Mouse (Mus musculus): ENCODE results near the gene Dlk1. TPM values are rescaled to one million over a fixed set of nuclear protein-coding genes. Genes with fewer than 3 reads are reported as not detected.

Dlk1 gene
- polyA plus RNA-seq (2015; fragmentation: Nextera tagmentation; extraction: Ambion mirVana) = 457 and 482 TPM in 2 replicates

GRCm38 (mm10) chr12:109452592-109452991 lies at the start of gene Dlk1:
Gene Dlk1, plus strand, starts transcription at chr12:109452823.
- peak within 1 kb of the TSS; percentile 53 for H3K4me2 ChIP-seq (ENCODE audit: low read depth, low read length)
- WGBS (ENCODE audit: insufficient replicate concordance) = 15% methylated on average over 13 of the region's 13 CpGs
- ATAC-seq (ENCODE audit: low read depth) = no peak
- no peaks in the 10 kb centered on the region for H3K36me3 ChIP-seq (ENCODE audit: control insufficient read depth, insufficient read depth)
- H3K4me1 ChIP-seq (ENCODE audit: control insufficient read depth, low read depth, low read length) = peaks cover 11% of the 10 kb centered on the region
- peak within 1 kb of the TSS; percentile 50 for H3K27ac ChIP-seq (ENCODE audit: low read length)
- H3K9ac ChIP-seq (ENCODE audit: low read depth, low read length) = peak within 1 kb of the TSS; percentile 48; the same call in 1 of the 2 replicates
- peaks cover 46% of the 10 kb centered on the region for H3K27me3 ChIP-seq (ENCODE audit: control insufficient read depth, insufficient read depth, low read depth, low read length)
- peak within 1 kb of the TSS; percentile 53 for H3K4me3 ChIP-seq (ENCODE audit: low read depth, low read length)
- H3K9me3 ChIP-seq (replicated peaks; ENCODE audit: control insufficient read depth, low read length) = no peaks in the 10 kb centered on the region

- ATAC-seq (ENCODE audit: low read depth) = no peak
- H3K27ac ChIP-seq (ENCODE audit: low read length) = no peak overlapping the region
Observed at GRCm38 (mm10) chr12:109402943-109403342, 49.7 kb upstream of the Dlk1 start.

GRCm38 (mm10) chr12:109403752-109404151 lies 48.9 kb upstream of the Dlk1 start:
- H3K4me1 ChIP-seq (ENCODE audit: control insufficient read depth, low read depth, low read length) = peaks cover 3% of the 10 kb centered on the region; the same call in 1 of the 2 replicates
- H3K27me3 ChIP-seq (ENCODE audit: control insufficient read depth, insufficient read depth, low read depth, low read length) = no peaks in the 10 kb centered on the region
- H3K36me3 ChIP-seq (ENCODE audit: control insufficient read depth, insufficient read depth) = no peaks in the 10 kb centered on the region
- 68% methylated on average over 9 of the region's 9 CpGs for WGBS (ENCODE audit: insufficient replicate concordance)
- ATAC-seq (ENCODE audit: low read depth) = no peak
- no peak overlapping the region for H3K9ac ChIP-seq (ENCODE audit: low read depth, low read length)
- H3K4me3 ChIP-seq (ENCODE audit: low read depth, low read length) = no peak overlapping the region
- H3K9me3 ChIP-seq (replicated peaks; ENCODE audit: control insufficient read depth, low read length) = no peaks in the 10 kb centered on the region
- H3K27ac ChIP-seq (ENCODE audit: low read length) = no peak overlapping the region
- no peak overlapping the region for H3K4me2 ChIP-seq (ENCODE audit: low read depth, low read length)

More at GRCm38 (mm10) chr12:109402943-109403342, 49.7 kb upstream of the Dlk1 start:
- WGBS (ENCODE audit: insufficient replicate concordance) = 50% methylated on average over 5 of the region's 5 CpGs
- Histone ChIP-seq H3K4me3 (ENCODE audit: low read depth, low read length) (no peak overlapping the region), H3K4me2 (ENCODE audit: low read depth, low read length) (no peak overlapping the region), H3K9ac (ENCODE audit: low read depth, low read length) (no peak overlapping the region), H3K4me1 (ENCODE audit: control insufficient read depth, low read depth, low read length) (peaks cover 3% of the 10 kb centered on the region; the same call in 1 of the 2 replicates), H3K9me3 (replicated peaks; ENCODE audit: control insufficient read depth, low read length) (no peaks in the 10 kb centered on the region), H3K27me3 (ENCODE audit: control insufficient read depth, insufficient read depth, low read depth, low read length) (no peaks in the 10 kb centered on the region), H3K36me3 (ENCODE audit: control insufficient read depth, insufficient read depth) (no peaks in the 10 kb centered on the region)

GRCm38 (mm10) chr12:109406018-109406417 lies 46.6 kb upstream of the Dlk1 start:
- Histone ChIP-seq H3K9me3 (replicated peaks; ENCODE audit: control insufficient read depth, low read length) (no peaks in the 10 kb centered on the region), H3K27me3 (ENCODE audit: control insufficient read depth, insufficient read depth, low read depth, low read length) (no peaks in the 10 kb centered on the region), H3K27ac (ENCODE audit: low read length) (no peak overlapping the region), H3K4me3 (ENCODE audit: low read depth, low read length) (no peak overlapping the region), H3K36me3 (ENCODE audit: control insufficient read depth, insufficient read depth) (no peaks in the 10 kb centered on the region), H3K4me2 (ENCODE audit: low read depth, low read length) (no peak overlapping the region), H3K9ac (ENCODE audit: low read depth, low read length) (no peak overlapping the region), H3K4me1 (ENCODE audit: control insufficient read depth, low read depth, low read length) (peaks cover 3% of the 10 kb centered on the region; the same call in 1 of the 2 replicates)
- WGBS (ENCODE audit: insufficient replicate concordance) = 38% methylated on average over 3 of the region's 3 CpGs
- ATAC-seq (ENCODE audit: low read depth) = no peak

GRCm38 (mm10) chr12:109410723-109411122 lies 41.9 kb upstream of the Dlk1 start:
- no peak for ATAC-seq (ENCODE audit: low read depth)
- no peak overlapping the region for H3K27ac ChIP-seq (ENCODE audit: low read length)
- no peaks in the 10 kb centered on the region for H3K36me3 ChIP-seq (ENCODE audit: control insufficient read depth, insufficient read depth)
- no peak overlapping the region for H3K9ac ChIP-seq (ENCODE audit: low read depth, low read length)
- H3K9me3 ChIP-seq (replicated peaks; ENCODE audit: control insufficient read depth, low read length) = no peaks in the 10 kb centered on the region
- no peaks in the 10 kb centered on the region for H3K27me3 ChIP-seq (ENCODE audit: control insufficient read depth, insufficient read depth, low read depth, low read length)
- no peak overlapping the region for H3K4me3 ChIP-seq (ENCODE audit: low read depth, low read length)
- no peak overlapping the region for H3K4me2 ChIP-seq (ENCODE audit: low read depth, low read length)
- 57% methylated on average over 11 of the region's 11 CpGs for WGBS (ENCODE audit: insufficient replicate concordance)
- no peaks in the 10 kb centered on the region for H3K4me1 ChIP-seq (ENCODE audit: control insufficient read depth, low read depth, low read length)

GRCm38 (mm10) chr12:109411172-109412070 lies 41.2 kb upstream of the Dlk1 start:
- no peak overlapping the region for H3K4me3 ChIP-seq (ENCODE audit: low read depth, low read length)
- H3K9ac ChIP-seq (ENCODE audit: low read depth, low read length) = no peak overlapping the region
- ATAC-seq (ENCODE audit: low read depth) = no peak
- H3K9me3 ChIP-seq (replicated peaks; ENCODE audit: control insufficient read depth, low read length) = no peaks in the 10 kb centered on the region
- no peaks in the 10 kb centered on the region for H3K27me3 ChIP-seq (ENCODE audit: control insufficient read depth, insufficient read depth, low read depth, low read length)
- 57% methylated on average over 9 of the region's 9 CpGs for WGBS (ENCODE audit: insufficient replicate concordance)
- no peak overlapping the region; the same call in 1 of the 2 replicates for H3K27ac ChIP-seq (ENCODE audit: low read length)
- no peak overlapping the region for H3K4me2 ChIP-seq (ENCODE audit: low read depth, low read length)
- no peaks in the 10 kb centered on the region for H3K4me1 ChIP-seq (ENCODE audit: control insufficient read depth, low read depth, low read length)
- no peaks in the 10 kb centered on the region for H3K36me3 ChIP-seq (ENCODE audit: control insufficient read depth, insufficient read depth)

GRCm38 (mm10) chr12:109412071-109412440 lies 40.6 kb upstream of the Dlk1 start:
- Histone ChIP-seq H3K9me3 (replicated peaks; ENCODE audit: control insufficient read depth, low read length) (no peaks in the 10 kb centered on the region), H3K27ac (ENCODE audit: low read length) (no peak overlapping the region; the same call in 1 of the 2 replicates), H3K36me3 (ENCODE audit: control insufficient read depth, insufficient read depth) (no peaks in the 10 kb centered on the region), H3K9ac (ENCODE audit: low read depth, low read length) (no peak overlapping the region), H3K4me3 (ENCODE audit: low read depth, low read length) (no peak overlapping the region), H3K27me3 (ENCODE audit: control insufficient read depth, insufficient read depth, low read depth, low read length) (no peaks in the 10 kb centered on the region), H3K4me1 (ENCODE audit: control insufficient read depth, low read depth, low read length) (no peaks in the 10 kb centered on the region), H3K4me2 (ENCODE audit: low read depth, low read length) (no peak overlapping the region)
- no peak for ATAC-seq (ENCODE audit: low read depth)
- WGBS (ENCODE audit: insufficient replicate concordance) = 61% methylated on average over 8 of the region's 8 CpGs

- Histone ChIP-seq H3K27ac (ENCODE audit: low read length) (no peak overlapping the region), H3K9me3 (replicated peaks; ENCODE audit: control insufficient read depth, low read length) (no peaks in the 10 kb centered on the region), H3K4me1 (ENCODE audit: control insufficient read depth, low read depth, low read length) (no peaks in the 10 kb centered on the region), H3K4me2 (ENCODE audit: low read depth, low read length) (no peak overlapping the region), H3K9ac (ENCODE audit: low read depth, low read length) (no peak overlapping the region), H3K27me3 (ENCODE audit: control insufficient read depth, insufficient read depth, low read depth, low read length) (no peaks in the 10 kb centered on the region), H3K36me3 (ENCODE audit: control insufficient read depth, insufficient read depth) (no peaks in the 10 kb centered on the region), H3K4me3 (ENCODE audit: low read depth, low read length) (no peak overlapping the region)
- 43% methylated on average over 5 of the region's 5 CpGs for WGBS (ENCODE audit: insufficient replicate concordance)
- ATAC-seq (ENCODE audit: low read depth) = no peak
Observed at GRCm38 (mm10) chr12:109412675-109413074, 39.9 kb upstream of the Dlk1 start.

GRCm38 (mm10) chr12:109413321-109413720 lies 39.3 kb upstream of the Dlk1 start:
- no peak overlapping the region for H3K4me2 ChIP-seq (ENCODE audit: low read depth, low read length)
- H3K27me3 ChIP-seq (ENCODE audit: control insufficient read depth, insufficient read depth, low read depth, low read length) = no peaks in the 10 kb centered on the region
- H3K4me1 ChIP-seq (ENCODE audit: control insufficient read depth, low read depth, low read length) = no peaks in the 10 kb centered on the region
- H3K9me3 ChIP-seq (replicated peaks; ENCODE audit: control insufficient read depth, low read length) = no peaks in the 10 kb centered on the region
- H3K4me3 ChIP-seq (ENCODE audit: low read depth, low read length) = no peak overlapping the region
- H3K36me3 ChIP-seq (ENCODE audit: control insufficient read depth, insufficient read depth) = no peaks in the 10 kb centered on the region
- ATAC-seq (ENCODE audit: low read depth) = no peak
- H3K27ac ChIP-seq (ENCODE audit: low read length) = no peak overlapping the region
- H3K9ac ChIP-seq (ENCODE audit: low read depth, low read length) = no peak overlapping the region
- 42% methylated on average over 4 of the region's 4 CpGs for WGBS (ENCODE audit: insufficient replicate concordance)
